Mouse (Mus musculus) limb, embryonic 11.5 days (tissue): ENCODE measurements around the gene Hydin. TPM values are rescaled to one million over a fixed set of nuclear protein-coding genes. Genes with fewer than 3 reads are reported as not detected.

Experiments
- ATAC-seq: fragments of 200-750 bp; cut with Nextera tagmentation; 2 replicates; pipeline ENCODE4 v1.8.0; 2017; ENCODE audit warnings: low read depth; ENCODE audit not compliant: insufficient number of reproducible peaks, low FRiP score, low TSS enrichment
- DNase-seq: peaks from one replicate; pipeline ENCODE4 v3.0.0-alpha.2; 2015; ENCODE audit warnings: low spot score
- H3K27ac ChIP-seq: fragments of 300-500 bp; sonication (generic); replicated peaks from 2 replicates; pipeline ENCODE4 v1.5.1; 2014; ENCODE audit warnings: low read depth, mild to moderate bottlenecking, low read length
- H3K27me3 ChIP-seq: fragments of 300-500 bp; sonication (generic); 2 replicates; pipeline ENCODE4 v1.6.1; 2014; ENCODE audit warnings: mild to moderate bottlenecking, low read length, mixed read lengths; ENCODE audit not compliant: control insufficient read depth, insufficient read depth
- H3K36me3 ChIP-seq: fragments of 300-500 bp; sonication (generic); 2 replicates; pipeline ENCODE4 v1.6.1; 2014; ENCODE audit warnings: mild to moderate bottlenecking, low read length, moderate library complexity, mixed read lengths; ENCODE audit not compliant: control insufficient read depth, insufficient read depth
- H3K4me1 ChIP-seq: fragments of 300-500 bp; sonication (generic); 2 replicates; pipeline ENCODE4 v1.6.1; 2014; ENCODE audit warnings: low read length, mixed read lengths; ENCODE audit not compliant: control insufficient read depth, insufficient read depth
- H3K4me2 ChIP-seq: fragments of 300-500 bp; sonication (generic); 2 replicates; pipeline ENCODE4 v1.6.1; 2014; ENCODE audit warnings: low read depth, mild to moderate bottlenecking, moderate library complexity; ENCODE audit not compliant: severe bottlenecking
- H3K4me3 ChIP-seq: fragments of 300-500 bp; sonication (generic); 2 replicates; pipeline ENCODE4 v1.5.1; 2014; ENCODE audit warnings: low read depth, low read length
- H3K9ac ChIP-seq: fragments of 300-500 bp; sonication (generic); 2 replicates; pipeline ENCODE4 v1.6.1; 2014; ENCODE audit warnings: mild to moderate bottlenecking, low read length
- H3K9me3 ChIP-seq: fragments of 300-500 bp; sonication (generic); 2 replicates; pipeline ENCODE4 v1.6.1; 2016; ENCODE audit warnings: low read length; ENCODE audit not compliant: control insufficient read depth
- whole genome bisulfite sequencing: fragments of 180-500 bp; shearing (Covaris S2); extraction: QIAGEN DNeasy Blood & Tissue Kit; methylation state at CpG from one replicate; pipeline ENCODE4 v1.1.7; 2014; 5-methylcytosine and 5-hydroxymethylcytosine counted together
- polyA plus RNA-seq: library from polyadenylated mRNA; unstranded; fragments of >200 nt; fragmentation: Nextera tagmentation; extraction: Ambion mirVana; gene quantifications from 2 replicates; pipeline ENCODE4 v1.2.1, GENCODE M21; 2014

Gene Hydin
- polyA plus RNA-seq, 1 experiment from 2014 or later, result not detected

- H3K4me2 ChIP-seq, result no peak overlapping the region
- H3K4me1 ChIP-seq, result no peaks in the 10 kb centered on the region
- H3K9me3 ChIP-seq, result no peaks in the 10 kb centered on the region
- no peak overlapping the region for H3K9ac ChIP-seq
- H3K27me3 ChIP-seq, result no peaks in the 10 kb centered on the region
- ATAC-seq, result no peak
- H3K27ac ChIP-seq, result no peak overlapping the region
- no peaks in the 10 kb centered on the region for H3K36me3 ChIP-seq
- DNase-seq, result no peak
- WGBS, result 87% methylated on average over 10 of the region's 10 CpGs
- H3K4me3 ChIP-seq, result no peak overlapping the region
Measured at GRCm38 (mm10) chr8:110463773-110464460, 197.1 kb downstream of the Hydin start.

- WGBS, result 89% methylated on average over 9 of the region's 9 CpGs
- H3K4me1 ChIP-seq, result no peaks in the 10 kb centered on the region
- no peak overlapping the region for H3K4me3 ChIP-seq
- H3K27me3 ChIP-seq, result no peaks in the 10 kb centered on the region
- no peak overlapping the region for H3K9ac ChIP-seq
- no peak for DNase-seq
- no peaks in the 10 kb centered on the region for H3K9me3 ChIP-seq
- no peak overlapping the region for H3K27ac ChIP-seq
- no peaks in the 10 kb centered on the region for H3K36me3 ChIP-seq
- no peak for ATAC-seq
- no peak overlapping the region for H3K4me2 ChIP-seq
Measured at GRCm38 (mm10) chr8:110465606-110466005, 198.8 kb downstream of the Hydin start.

GRCm38 (mm10) chr8:110477256-110477655 lies 210.5 kb downstream of the Hydin start:
- Histone ChIP-seq H3K9ac (no peak overlapping the region), H3K27me3 (no peaks in the 10 kb centered on the region), H3K4me3 (no peak overlapping the region), H3K4me1 (0 out of 2 replicates have a peak, but pooled peaks cover 1% of the 10 kb centered on the region), H3K36me3 (no peaks in the 10 kb centered on the region), H3K4me2 (no peak overlapping the region), H3K9me3 (no peaks in the 10 kb centered on the region), H3K27ac (no peak overlapping the region)
- DNase-seq (no peak), ATAC-seq (no peak)
- 89% methylated on average over 6 of the region's 6 CpGs for WGBS

GRCm38 (mm10) chr8:110478576-110478975 lies 211.8 kb downstream of the Hydin start:
- no peak overlapping the region for H3K4me3 ChIP-seq
- no peaks in the 10 kb centered on the region for H3K9me3 ChIP-seq
- H3K4me1 ChIP-seq, result 0 out of 2 replicates have a peak, but pooled peaks cover 5% of the 10 kb centered on the region
- no peak overlapping the region for H3K27ac ChIP-seq
- no peaks in the 10 kb centered on the region for H3K36me3 ChIP-seq
- ATAC-seq (no peak), DNase-seq (peak; percentile 51)
- no peak overlapping the region for H3K4me2 ChIP-seq
- H3K27me3 ChIP-seq, result no peaks in the 10 kb centered on the region
- H3K9ac ChIP-seq, result no peak overlapping the region
- 39% methylated on average over 6 of the region's 6 CpGs for WGBS

- Histone ChIP-seq H3K4me3 (no peak overlapping the region), H3K27ac (no peak overlapping the region), H3K27me3 (no peaks in the 10 kb centered on the region), H3K4me1 (0 out of 2 replicates have a peak, but pooled peaks cover 5% of the 10 kb centered on the region), H3K36me3 (no peaks in the 10 kb centered on the region), H3K9me3 (no peaks in the 10 kb centered on the region), H3K9ac (no peak overlapping the region), H3K4me2 (no peak overlapping the region)
- 61% methylated on average over 12 of the region's 12 CpGs for WGBS
- DNase-seq (peak; percentile 38), ATAC-seq (no peak)
Measured at GRCm38 (mm10) chr8:110479401-110479800, 212.6 kb downstream of the Hydin start.

GRCm38 (mm10) chr8:110482275-110482674 lies 215.5 kb downstream of the Hydin start:
- DNase-seq, result no peak
- Histone ChIP-seq H3K4me3 (no peak overlapping the region), H3K27ac (no peak overlapping the region)

GRCm38 (mm10) chr8:110485234-110485633 lies 218.5 kb downstream of the Hydin start:
- no peak for DNase-seq
- whole genome bisulfite sequencing, result 94% methylated on average over 13 of the region's 13 CpGs

More at GRCm38 (mm10) chr8:110482275-110482674, 215.5 kb downstream of the Hydin start:
- WGBS, result 42% methylated on average over 3 of the region's 3 CpGs
- no peak for ATAC-seq
- H3K9ac ChIP-seq, result no peak overlapping the region
- no peaks in the 10 kb centered on the region for H3K9me3 ChIP-seq
- no peaks in the 10 kb centered on the region for H3K36me3 ChIP-seq
- H3K27me3 ChIP-seq, result no peaks in the 10 kb centered on the region
- H3K4me2 ChIP-seq, result no peak overlapping the region
- 0 out of 2 replicates have a peak, but pooled peaks cover 5% of the 10 kb centered on the region for H3K4me1 ChIP-seq

GRCm38 (mm10) chr8:110486020-110486419 lies 219.2 kb downstream of the Hydin start:
- H3K9ac ChIP-seq, result no peak overlapping the region
- H3K4me2 ChIP-seq, result no peak overlapping the region
- H3K9me3 ChIP-seq, result no peaks in the 10 kb centered on the region
- no peaks in the 10 kb centered on the region for H3K36me3 ChIP-seq
- no peak overlapping the region for H3K4me3 ChIP-seq
- H3K27ac ChIP-seq, result no peak overlapping the region
- 74% methylated on average over 13 of the region's 13 CpGs for WGBS
- no peaks in the 10 kb centered on the region for H3K27me3 ChIP-seq
- ATAC-seq (no peak), DNase-seq (no peak)
- 0 out of 2 replicates have a peak, but pooled peaks cover 5% of the 10 kb centered on the region for H3K4me1 ChIP-seq

More at GRCm38 (mm10) chr8:110485234-110485633, 218.5 kb downstream of the Hydin start:
- Histone ChIP-seq H3K4me3 (no peak overlapping the region), H3K4me2 (no peak overlapping the region), H3K4me1 (0 out of 2 replicates have a peak, but pooled peaks cover 5% of the 10 kb centered on the region), H3K36me3 (no peaks in the 10 kb centered on the region), H3K9ac (no peak overlapping the region), H3K27ac (no peak overlapping the region), H3K9me3 (no peaks in the 10 kb centered on the region), H3K27me3 (no peaks in the 10 kb centered on the region)
- ATAC-seq, result no peak
